Mouse (Mus musculus): ENCODE data around the gene Slc39a1.

The Slc39a1 gene

DNA sequence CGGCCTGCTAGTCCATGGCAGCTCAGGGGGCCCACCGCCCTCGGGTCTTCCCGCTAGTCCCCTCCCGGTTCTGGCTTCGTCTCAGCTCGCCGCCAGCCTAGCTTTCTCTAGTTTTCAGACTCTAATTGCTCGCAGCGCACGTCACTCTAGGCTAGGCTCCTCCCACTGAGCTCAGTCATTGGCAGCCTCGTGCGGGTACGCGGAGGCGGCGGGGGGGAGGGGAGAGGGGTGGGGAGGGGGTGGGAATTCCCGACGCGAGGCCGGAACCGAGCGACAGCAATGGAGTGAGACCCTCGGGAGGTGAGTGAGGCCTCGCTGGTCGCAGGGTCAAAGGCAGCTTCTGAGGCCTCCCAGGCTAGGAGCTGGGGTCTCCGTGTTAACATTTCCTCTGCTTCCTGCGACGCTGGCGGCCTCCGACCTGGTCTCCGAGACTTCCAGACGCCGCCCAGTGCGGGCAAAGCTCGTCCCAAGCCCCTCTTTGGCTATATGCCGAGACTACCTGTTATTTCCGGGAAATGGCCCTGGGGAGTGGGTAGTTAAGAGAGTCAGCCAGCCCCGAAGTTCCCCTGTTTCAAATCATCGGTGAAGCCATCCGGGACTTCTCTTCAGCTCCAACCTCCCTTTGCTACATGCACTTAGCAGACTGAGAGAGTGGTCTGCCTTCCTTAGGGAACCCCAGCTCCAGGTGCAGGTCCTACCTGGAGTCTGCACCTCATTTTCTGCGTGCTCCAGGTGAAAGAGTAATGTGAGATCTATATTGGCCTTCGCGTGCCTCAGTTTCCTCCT, at the start of gene Slc39a1:
Slc39a1 (plus strand) TSS at position 213 of the 786 bp plus-strand sequence.
- peak; percentile 97 for DNase-seq (ENCODE audit: low read depth, low spot score)

DNA sequence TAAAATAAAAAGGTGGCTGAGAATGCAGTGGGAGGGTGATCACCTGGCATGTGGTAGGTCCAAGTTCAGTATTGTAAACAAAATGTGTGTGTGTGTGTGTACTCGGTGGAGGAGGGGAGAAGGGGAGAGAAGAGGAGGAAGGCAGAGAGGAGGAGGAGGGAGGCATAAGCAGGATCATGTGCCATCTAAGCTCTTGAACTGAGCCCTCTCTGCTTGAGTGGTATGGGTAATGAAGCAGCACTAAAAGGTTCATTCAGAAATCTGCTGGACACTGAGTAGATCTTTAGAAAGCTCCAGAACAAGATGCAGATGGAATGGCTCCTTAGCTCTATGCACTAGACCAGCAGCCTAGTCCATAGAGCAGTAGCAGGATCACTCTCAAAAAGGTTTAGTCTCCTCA, 45.1 kb upstream of the Slc39a1 start:
- DNase-seq (ENCODE audit: low read depth, low spot score), result no peak

DNA sequence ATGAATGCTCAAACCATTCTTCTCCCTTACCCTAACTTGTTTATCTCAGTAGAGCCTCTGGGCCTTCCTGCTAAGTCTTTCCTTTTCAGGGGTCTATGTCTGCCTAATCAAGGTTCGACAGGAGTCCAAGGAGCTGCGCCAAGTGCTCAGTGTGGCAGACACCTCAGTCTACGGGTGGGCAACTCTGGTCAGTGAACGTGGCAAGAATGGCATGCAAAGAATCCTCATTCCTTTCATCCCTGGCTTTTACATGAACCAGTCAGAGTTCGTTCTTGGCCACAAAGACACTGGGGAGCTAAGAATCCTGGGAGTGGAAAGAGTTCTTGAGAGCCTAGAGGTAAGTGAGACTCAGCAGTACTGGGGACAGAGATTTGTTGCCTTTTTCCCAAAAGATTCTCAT, 44.4 kb upstream of the Slc39a1 start:
- DNase-seq (ENCODE audit: low read depth, low spot score), result no peak

DNA sequence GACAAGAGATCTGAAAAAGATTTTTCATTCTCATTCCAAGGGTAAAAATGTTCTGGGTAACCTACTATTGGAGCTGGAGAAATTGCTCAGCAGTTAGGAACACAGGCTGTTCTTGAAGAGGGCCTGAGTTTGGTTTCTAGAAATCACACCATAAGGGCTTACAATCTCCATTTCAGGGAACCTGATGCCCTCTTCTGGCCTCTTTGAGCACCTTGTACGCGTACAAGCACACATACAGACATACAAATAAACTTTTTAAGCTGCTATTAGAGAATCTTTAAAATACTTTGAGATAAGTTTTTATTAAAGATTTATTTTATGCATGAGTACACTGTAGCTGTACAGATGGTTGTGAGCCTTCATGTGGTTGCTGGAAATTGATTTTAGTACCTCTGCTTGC, 43.4 kb upstream of the Slc39a1 start:
- DNase-seq (ENCODE audit: low read depth, low spot score), result no peak

DNA sequence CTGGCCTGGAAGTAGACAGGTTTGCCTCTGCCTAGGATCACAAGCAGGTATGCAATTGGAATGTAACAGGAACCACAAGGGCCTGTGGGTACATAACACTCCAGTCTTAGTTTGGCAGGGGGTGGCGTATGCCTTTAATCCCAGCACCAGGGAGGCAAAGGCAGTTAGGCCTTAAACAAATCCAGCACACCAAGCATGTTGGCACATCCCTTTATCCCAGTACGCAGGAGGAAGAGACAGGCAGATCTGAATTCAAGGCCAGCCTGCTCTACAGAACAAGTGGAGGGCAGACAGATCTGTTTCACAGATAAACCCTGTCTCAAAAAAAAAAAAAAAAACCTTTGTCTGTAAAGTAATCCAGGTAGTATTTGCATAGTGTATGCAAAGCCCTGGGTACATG, 39.3 kb upstream of the Slc39a1 start:
- peak; percentile 48 for DNase-seq (ENCODE audit: low read depth, low spot score)

DNA sequence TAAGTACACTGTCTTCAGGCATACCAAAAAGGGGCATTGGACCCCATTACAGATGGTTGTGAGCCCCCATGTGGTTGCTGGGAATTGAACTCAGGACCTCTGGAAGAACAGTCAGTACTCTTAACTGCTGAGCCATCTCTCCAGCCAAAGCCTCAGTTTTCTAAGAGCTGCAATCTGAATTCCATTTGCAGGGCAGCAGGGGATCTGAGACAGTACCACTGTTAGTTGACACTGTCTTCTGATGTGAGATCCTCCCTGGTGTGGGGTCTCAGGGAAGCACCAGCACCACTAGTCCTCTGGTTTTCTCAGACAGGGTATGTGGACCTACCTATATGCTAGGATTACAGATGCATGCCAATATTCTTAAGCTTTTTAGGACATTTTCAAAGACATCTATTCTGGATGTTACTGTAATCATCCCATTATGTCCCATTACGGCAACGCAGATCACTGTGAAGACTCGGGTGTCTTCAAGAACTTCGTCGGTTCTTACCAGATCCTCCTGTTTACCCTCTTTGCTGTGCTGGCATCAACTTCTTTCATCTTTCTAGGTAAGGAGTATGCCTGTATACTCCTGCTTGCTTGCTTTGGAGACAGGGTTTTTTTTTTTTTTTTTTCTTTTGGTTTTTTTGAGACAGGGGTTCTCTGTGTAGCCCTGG, 37.9 kb upstream of the Slc39a1 start:
- DNase-seq (ENCODE audit: low read depth, low spot score), result peak; percentile 48

DNA sequence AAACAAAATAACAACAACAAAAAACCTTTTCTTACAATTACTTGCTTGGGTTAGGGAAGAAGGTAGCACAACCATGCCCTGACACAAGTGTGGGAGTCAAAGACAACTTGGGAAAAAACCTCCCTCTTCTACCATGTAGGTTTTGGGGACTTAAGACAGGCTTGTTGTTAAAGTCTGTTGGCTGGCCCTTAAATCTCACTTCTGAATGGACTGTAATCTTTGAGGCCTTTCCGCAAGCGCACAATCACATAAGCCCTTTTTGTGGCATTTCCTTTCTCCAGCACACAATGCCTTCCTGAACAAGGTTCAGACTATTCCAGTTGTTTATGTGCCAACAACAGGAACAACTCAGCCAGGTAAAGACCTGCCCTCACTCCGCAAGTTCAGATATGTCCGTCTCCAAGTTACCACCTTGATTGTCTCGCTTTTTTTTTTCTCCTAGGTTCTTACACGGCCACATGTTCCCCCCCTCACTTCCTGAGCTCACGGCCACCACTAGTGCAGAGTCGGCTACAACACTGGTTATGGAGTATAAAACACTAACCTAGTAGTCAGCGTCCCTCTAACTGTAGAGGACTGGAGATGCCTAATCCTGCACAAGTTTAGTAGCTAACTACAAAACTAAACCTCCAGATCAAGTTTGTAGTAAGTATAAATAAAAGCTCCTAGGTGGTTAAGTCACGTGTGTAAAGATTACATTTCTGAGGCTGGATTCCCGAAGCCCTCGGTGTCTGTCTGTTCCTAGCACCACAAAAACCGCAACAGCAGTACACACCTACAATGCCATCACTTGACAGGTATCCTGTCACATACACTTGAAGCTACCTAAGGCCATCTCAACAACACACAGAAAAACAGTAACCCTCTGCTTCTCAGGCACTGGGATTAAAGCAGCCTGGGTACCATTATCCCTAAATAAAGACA, 36.2 kb upstream of the Slc39a1 start:
- peak; percentile 40 for DNase-seq (ENCODE audit: low read depth, low spot score)

DNA sequence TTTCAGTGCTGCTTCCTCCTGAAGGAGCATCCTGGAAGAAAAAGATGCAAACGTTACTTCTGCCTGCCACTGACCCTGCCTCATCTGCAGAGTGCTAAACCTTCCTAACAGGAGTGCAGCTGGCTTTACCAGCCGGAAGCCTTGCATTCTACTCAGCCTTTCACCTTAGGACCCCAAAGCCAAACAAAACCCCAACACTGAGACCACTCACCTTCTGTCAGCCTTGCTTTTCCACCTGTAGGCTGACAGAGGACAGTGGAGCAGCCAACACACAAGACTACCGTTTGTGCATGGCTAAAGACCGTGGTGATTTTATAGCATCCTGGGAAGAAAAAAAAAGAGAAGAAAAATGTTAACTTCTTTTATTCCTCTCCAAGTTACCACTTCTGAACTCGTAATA, 35.2 kb upstream of the Slc39a1 start:
- DNase-seq (ENCODE audit: low read depth, low spot score), result no peak

DNA sequence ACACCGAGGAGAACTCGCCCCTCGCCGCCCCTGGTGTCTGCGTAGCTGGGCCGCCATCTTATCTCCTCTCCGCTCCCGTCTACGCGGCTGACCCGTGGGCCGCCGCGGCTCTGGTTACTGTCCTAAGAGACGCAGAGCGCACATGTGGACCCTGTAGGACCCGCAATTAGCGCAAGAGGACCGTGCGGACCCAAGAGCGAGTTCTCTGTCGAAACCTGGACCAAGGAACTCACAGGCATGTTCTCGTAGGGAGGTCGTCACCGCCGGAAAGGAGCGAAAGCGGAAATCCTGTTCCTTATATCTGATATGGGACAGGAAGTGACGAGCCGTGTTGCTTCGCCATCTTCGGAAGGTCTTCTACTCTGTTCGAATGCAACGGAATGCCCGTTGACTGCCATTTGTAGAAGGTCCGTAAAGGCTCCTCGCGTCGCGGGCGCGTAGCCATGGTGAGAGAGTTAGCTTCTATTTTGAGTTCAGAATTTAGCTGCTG, 34.5 kb upstream of the Slc39a1 start, which contains the start of the genes Rps27 and Rab13:
Rps27 (minus strand) TSS at position 275 of the 490 bp plus-strand sequence.
Rab13 (plus strand) TSS at position 319 of the 490 bp plus-strand sequence.
- peak; percentile 97 for DNase-seq (ENCODE audit: low read depth, low spot score)

DNA sequence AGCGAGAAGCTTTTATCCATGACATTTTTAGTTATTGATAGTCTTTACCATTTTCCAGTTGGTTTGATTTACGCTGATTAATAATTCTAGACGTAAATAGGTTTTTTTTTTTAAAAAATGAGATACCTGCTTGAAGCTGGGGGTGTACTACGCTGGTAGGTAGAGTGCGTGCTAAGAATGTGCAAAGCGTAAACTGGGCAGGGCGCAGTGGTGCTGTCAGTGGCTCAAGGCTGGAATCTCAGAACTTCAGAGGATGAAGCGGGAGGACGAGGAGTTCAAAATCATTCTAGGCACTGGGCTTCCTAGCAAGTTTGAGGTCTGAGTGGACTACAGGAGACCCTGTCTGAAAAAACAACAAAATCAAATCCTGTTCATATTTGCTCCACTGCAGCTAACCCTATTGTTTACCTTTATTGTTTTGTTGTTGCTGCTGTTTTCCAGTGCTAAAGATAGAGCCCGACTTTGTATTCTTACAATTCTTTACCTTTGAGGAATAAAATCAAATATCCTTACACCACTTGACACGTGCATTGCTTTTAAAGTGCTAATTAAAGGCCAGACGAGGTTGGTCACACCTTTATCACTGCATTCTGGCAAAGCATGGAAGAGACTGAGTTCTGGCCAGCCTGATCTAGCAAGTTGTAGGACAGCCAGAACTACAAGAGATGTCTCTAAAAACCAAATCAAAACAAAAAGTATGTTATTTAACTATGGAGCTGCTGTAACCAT, 33.9 kb upstream of the Slc39a1 start:
- DNase-seq (ENCODE audit: low read depth, low spot score), result peak; percentile 42

DNA sequence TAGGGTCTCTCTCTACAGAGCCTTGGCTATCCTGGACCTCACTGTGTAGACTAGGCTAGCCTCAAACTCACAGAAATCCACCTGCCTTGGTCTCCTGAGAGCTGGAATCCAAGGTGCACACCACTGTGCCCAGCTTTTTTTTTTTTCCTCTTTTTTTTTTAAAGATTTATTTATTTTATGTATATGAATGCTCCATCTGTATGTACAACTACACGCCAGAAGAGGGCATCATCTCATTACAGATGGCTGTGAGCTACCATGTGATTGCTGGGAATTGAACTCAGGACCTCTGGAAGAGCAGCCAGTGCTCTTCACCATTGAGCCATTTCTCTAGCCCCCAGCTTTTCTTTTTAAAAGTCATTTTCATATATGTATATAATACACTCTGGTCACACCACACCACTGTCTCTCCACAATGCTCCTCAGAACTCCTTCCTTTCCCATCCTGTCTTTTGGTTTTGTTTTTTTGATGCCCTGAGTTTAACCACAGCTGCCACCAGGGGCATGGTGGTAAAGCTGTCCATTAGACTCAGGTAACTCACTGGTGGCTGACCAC, 32.1 kb upstream of the Slc39a1 start:
- no peak for DNase-seq (ENCODE audit: low read depth, low spot score)

DNA sequence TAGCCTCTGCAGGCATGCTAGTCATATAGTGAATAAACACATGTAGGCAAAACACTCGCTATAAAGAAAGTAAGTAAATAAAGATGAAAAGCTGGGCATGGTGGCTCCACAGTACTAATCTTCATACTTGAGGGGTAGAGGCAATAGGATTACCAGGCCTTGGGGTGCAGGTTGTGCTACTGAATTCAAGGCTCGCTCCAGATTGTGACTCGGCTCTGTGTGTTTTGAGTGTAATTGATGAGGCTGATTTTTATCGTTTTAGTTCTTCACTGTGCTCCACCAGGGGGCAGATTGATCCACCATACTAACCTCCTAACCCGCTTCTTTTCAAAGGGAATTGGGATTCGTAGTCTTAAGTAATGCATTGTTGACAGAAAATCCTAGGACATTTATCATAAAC, 27.9 kb upstream of the Slc39a1 start:
- DNase-seq (ENCODE audit: low read depth, low spot score), result peak; percentile 77

DNA sequence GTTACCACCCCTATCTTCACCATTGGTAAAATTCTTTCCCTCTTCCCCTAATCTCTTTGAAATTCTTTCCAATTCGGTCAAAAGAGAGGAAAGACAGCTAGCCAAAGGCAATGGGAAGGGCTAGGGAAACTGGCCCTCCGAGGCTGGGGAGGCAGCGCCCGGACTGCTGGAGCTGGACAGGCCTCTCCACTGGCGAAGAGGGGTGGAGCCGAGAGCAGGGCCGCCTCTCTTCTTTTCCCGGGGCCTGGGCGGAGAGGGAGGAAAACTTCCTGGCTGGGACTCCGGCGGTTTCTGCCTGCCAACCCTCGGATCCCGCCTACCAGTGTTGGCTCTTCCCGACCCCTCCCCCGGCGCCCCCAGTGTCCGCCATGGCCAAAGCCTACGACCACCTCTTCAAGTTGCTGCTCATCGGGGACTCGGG, 27.4 kb upstream of the Slc39a1 start:
- DNase-seq (ENCODE audit: low read depth, low spot score), result peak; percentile 71

DNA sequence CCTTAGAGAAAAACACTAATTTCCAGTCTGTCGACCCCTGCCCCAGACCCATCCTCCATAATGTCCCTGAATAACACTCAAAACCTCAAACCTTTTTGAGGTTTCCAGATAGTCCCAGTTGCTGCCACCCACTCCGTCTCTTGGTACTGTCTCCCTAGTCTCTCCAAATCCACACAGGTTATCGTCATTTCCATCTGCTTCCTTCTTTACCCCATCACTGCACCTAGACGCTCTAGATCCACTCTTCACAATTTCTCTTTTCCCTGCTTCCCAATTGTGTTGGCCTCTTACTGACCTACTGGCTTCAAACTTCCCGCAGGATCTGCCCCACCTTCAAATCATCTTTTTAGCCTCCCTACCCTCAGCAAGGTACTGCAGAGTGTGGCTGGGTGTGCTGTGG, 26.8 kb upstream of the Slc39a1 start:
- no peak for DNase-seq (ENCODE audit: low read depth, low spot score)

DNA sequence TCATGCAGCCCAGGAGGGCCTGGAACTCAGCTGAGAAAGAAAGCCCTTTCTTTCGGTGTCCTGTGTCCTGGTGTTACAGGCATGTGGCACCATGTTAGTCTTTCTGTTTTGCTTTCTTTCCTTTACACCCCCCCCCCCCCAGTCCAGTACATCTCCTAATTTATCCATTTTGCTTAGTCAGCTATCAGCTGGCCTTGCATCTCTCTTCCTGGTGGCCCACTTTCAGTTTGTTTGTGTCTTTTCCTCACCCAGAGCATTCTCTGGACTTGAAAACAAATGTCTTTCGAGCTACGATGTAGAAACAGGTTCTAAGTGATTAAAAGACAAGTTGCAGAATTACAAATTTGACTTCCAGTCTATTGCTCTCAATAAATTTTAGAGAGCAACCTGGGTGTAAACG, 25.5 kb upstream of the Slc39a1 start:
- no peak for DNase-seq (ENCODE audit: low read depth, low spot score)

DNA sequence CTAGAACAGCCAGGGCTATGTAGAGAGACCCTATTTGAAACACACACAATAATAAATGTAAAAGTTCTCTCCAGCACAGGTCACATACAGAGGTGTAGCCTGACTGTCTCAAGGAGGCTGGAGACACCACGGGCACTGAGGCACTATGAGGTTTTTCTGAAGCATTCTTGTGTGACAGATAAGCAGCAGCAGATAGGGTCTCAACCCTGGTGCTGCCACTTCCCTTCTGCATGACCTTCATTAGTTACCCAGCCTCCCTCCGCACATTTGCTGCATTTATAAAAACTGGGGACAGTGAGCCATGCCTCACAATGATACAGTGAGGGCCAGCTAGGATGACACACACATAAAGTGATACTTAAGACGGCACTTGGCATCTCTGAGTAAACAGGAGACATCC, 25.0 kb upstream of the Slc39a1 start:
- DNase-seq (ENCODE audit: low read depth, low spot score), result no peak

DNA sequence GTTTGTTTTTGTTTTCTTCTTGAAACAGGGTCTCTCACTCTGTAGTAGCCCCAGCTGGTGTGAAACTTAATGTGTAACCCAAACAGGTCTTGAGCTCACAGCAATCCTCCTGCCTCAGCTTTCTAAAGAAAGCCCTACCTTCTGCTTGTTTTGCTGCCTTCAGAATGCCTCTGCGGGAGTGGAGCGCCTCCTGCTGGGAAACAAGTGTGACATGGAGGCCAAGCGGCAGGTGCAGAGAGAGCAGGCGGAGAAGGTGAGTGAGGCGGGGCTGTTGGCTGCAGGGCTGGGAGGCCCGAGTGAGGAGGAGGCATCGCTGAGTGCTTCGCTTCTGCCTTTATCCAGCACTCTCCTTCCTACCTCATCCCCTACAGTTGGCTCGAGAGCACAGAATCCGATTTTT, 23.6 kb upstream of the Slc39a1 start:
- peak; percentile 92 for DNase-seq (ENCODE audit: low read depth, low spot score)

DNA sequence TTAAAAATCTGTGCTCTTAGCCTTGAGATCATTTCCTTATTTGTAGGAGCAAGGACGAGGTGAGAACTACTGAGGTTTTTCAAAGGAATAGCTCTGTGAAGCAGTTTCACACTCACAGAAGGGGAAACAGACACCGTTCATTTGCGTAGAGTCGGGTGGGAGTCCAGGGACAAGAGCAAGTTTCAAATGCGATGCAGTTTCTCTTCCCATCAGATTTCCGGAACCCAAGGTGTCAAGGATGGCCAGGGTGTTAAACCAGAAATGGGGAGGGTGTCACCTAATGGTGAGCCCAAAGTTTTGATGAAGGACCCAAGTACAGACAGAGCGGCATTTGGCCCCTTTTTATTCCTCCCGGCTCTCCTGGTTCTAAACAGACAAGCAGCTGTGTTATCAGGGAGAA, 16.9 kb upstream of the Slc39a1 start:
- no peak for DNase-seq (ENCODE audit: low read depth, low spot score)

DNA sequence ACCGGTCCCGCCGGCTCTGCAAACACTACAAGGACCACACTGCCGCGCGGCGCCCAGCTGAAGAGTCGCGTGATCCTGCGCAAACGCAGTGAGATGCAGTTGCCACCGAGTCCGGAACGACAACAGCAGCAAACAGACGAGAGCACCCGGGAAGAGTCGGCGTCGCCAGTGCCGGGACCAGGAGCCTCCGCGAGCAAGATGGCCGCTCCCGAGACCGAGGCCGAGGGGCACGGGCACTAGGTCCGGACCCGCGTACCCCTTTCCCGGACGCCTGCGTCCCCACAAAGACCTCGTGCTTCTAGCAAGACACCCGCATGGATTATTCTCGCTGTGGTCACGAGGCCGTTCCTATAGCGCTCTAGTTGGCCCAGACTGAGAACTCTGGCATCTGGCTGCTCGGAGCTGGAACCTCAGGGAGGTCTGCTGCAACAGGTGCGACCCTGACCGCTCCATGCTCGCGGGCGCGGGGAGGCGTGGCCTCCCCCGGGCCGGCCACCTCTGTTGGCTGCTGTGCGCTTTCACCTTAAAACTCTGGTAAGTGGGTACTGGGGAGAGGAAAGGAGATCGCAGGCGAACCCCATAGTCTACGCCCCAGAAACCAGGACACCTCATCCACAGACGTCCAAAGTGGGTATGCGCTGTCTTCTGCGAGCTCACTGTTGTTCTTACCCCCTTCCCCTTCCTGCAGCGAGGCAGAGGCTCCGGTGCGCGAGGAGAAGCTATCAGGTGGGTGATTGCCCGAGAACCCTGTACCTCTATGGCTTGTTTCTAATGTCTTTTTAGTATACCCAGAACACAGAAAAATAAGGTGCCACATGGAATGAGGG, 16.3 kb upstream of the Slc39a1 start, which contains the start of gene Jtb:
Jtb (plus strand) TSS at position 91 of the 827 bp plus-strand sequence.
- peak; percentile 95 for DNase-seq (ENCODE audit: low read depth, low spot score)

DNA sequence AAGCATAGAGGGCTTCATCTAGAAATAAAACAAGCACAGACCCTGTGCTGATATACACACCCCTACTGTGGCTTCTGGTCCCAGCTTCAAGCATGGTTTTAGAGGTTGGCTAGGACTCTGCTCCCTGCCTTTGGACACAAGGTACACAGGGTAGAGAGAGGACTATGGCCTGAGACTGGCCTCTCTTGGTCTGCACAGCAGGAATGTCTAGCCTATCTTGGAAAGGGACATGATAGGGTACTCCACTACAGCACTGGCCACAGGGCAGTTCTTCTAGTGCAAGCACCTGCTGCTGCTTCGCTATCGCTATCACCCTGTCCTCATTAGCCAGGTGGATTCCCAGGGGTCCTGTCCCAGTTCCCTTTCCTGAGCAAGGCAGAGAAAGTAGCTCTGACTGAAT, 6.7 kb upstream of the Slc39a1 start:
- no peak for DNase-seq (ENCODE audit: low read depth, low spot score)

All from R1 (cell line).